Mouse (Mus musculus) megakaryocyte-erythroid progenitor cell, adult 5-6 weeks (primary cell): ENCODE data around the gene Ppp6r1. TPM values are rescaled to one million over a fixed set of nuclear protein-coding genes. Genes with fewer than 3 reads are reported as not detected.
A peak's percentile ranks its signal among the peaks of the same experiment; 100 is the strongest.

ENCODE experiments used
- ATAC-seq: replicated peaks from 2 replicates; pipeline ENCODE4 v1.8.0; 2016; ENCODE audit warnings: mild to moderate bottlenecking, inconsistent platforms; ENCODE audit not compliant: severe bottlenecking, poor library complexity, low FRiP score, low TSS enrichment
- total RNA-seq, 2 experiments: library from RNA; stranded (forward) in 1 of 2; stranded (reverse) in 1 of 2; fragments of 200-1000, 215-1000 nt in 1 of 2; fragments of >200 nt in 1 of 2; fragmentation: Nextera tagmentation in 1 of 2; gene quantifications; 2 replicates each; pipeline ENCODE4 v1.2.3; 2014 to 2017

Ppp6r1 gene
- total RNA-seq (2014; fragmentation: Nextera tagmentation) (81.4 and 118 TPM in 2 replicates), total RNA-seq (2017) (82.5 and 90.9 TPM in 2 replicates)

GRCm38 (mm10) chr7:4658912-4659551 lies at the start of gene Ppp6r1:
Gene Ppp6r1 (minus strand): TSS chr7:4659019.
- ATAC-seq, result peak; percentile 83

- ATAC-seq, result peak; percentile 66
Measured at GRCm38 (mm10) chr7:4705098-4705497, 46.3 kb upstream of the Ppp6r1 start.

GRCm38 (mm10) chr7:4703195-4703594 lies 44.4 kb upstream of the Ppp6r1 start:
- no peak for ATAC-seq

- ATAC-seq, result no peak
Measured at GRCm38 (mm10) chr7:4702334-4702733, 43.5 kb upstream of the Ppp6r1 start.

- no peak for ATAC-seq
Measured at GRCm38 (mm10) chr7:4693004-4693403, 34.2 kb upstream of the Ppp6r1 start.

- no peak; the same call in 1 of the 2 replicates for ATAC-seq
Measured at GRCm38 (mm10) chr7:4690951-4691653, 32.3 kb upstream of the Ppp6r1 start.

GRCm38 (mm10) chr7:4690387-4690786 lies 31.6 kb upstream of the Ppp6r1 start, which contains the start of gene Brsk1:
Gene Brsk1 (plus strand): TSS chr7:4690604.
- no peak for ATAC-seq

GRCm38 (mm10) chr7:4684632-4685417 lies 26.0 kb upstream of the Ppp6r1 start, which contains the start of gene Hspbp1:
Gene Hspbp1 (minus strand): TSS chr7:4685068.
- peak; percentile 98 for ATAC-seq

GRCm38 (mm10) chr7:4684203-4684602 lies 25.4 kb upstream of the Ppp6r1 start:
- ATAC-seq, result peak; percentile 11

- no peak for ATAC-seq
Measured at GRCm38 (mm10) chr7:4683307-4683706, 24.5 kb upstream of the Ppp6r1 start.

- ATAC-seq, result no peak
Measured at GRCm38 (mm10) chr7:4675200-4675599, 16.4 kb upstream of the Ppp6r1 start.

- ATAC-seq, result no peak
Measured at GRCm38 (mm10) chr7:4674114-4674731, 15.4 kb upstream of the Ppp6r1 start.

- no peak for ATAC-seq
Measured at GRCm38 (mm10) chr7:4671956-4672355, 13.1 kb upstream of the Ppp6r1 start.

GRCm38 (mm10) chr7:4670655-4671255 lies 11.9 kb upstream of the Ppp6r1 start:
- peak; percentile 96 for ATAC-seq

- no peak for ATAC-seq
Measured at GRCm38 (mm10) chr7:4669156-4669555, 10.3 kb upstream of the Ppp6r1 start.

GRCm38 (mm10) chr7:4668506-4668905 lies 9.7 kb upstream of the Ppp6r1 start:
- ATAC-seq, result no peak

GRCm38 (mm10) chr7:4666871-4667270 lies 8.1 kb upstream of the Ppp6r1 start:
- ATAC-seq, result no peak

- ATAC-seq, result no peak
Measured at GRCm38 (mm10) chr7:4663742-4664141, 4.9 kb upstream of the Ppp6r1 start.

- peak; percentile 59 for ATAC-seq
Measured at GRCm38 (mm10) chr7:4663179-4663578, 4.4 kb upstream of the Ppp6r1 start.
